Mouse (Mus musculus) limb, embryonic 14.5 days (tissue): ENCODE measurements around the gene Rad51d. TPM values are rescaled to one million over a fixed set of nuclear protein-coding genes. Genes with fewer than 3 reads are reported as not detected.

Experiments used
- ATAC-seq: fragments of 200-750 bp; cut with Nextera tagmentation; 2 replicates; pipeline ENCODE4 v1.8.0; 2017; ENCODE audit warnings: low read depth, moderate number of reproducible peaks, moderate TSS enrichment; ENCODE audit not compliant: low FRiP score
- DNase-seq: peaks from one replicate; pipeline ENCODE4 v3.0.0-alpha.2; 2015; ENCODE audit warnings: low spot score
- H3K27ac ChIP-seq: fragments of 300-500 bp; sonication (generic); replicated peaks from 2 replicates; pipeline ENCODE4 v1.5.1; 2014; ENCODE audit warnings: low read depth, mild to moderate bottlenecking, low read length, moderate library complexity, mixed read lengths
- H3K27me3 ChIP-seq: fragments of 300-500 bp; sonication (generic); 2 replicates; pipeline ENCODE4 v1.6.1; 2014; ENCODE audit warnings: low read length, mixed read lengths; ENCODE audit not compliant: control insufficient read depth, insufficient read depth
- H3K36me3 ChIP-seq: fragments of 300-500 bp; sonication (generic); 2 replicates; pipeline ENCODE4 v1.6.1; 2014; ENCODE audit warnings: mild to moderate bottlenecking, low read length, moderate library complexity, mixed read lengths; ENCODE audit not compliant: control insufficient read depth, insufficient read depth
- H3K4me1 ChIP-seq: fragments of 300-500 bp; sonication (generic); 2 replicates; pipeline ENCODE4 v1.6.1; 2014; ENCODE audit warnings: antibody characterized with exemption, low read length, mixed read lengths; ENCODE audit not compliant: control insufficient read depth, insufficient read depth
- H3K4me2 ChIP-seq: fragments of 300-500 bp; sonication (generic); replicated peaks from 2 replicates; pipeline ENCODE4 v1.6.1; 2014; ENCODE audit warnings: low read depth, mild to moderate bottlenecking, low read length, moderate library complexity; ENCODE audit not compliant: severe bottlenecking
- H3K4me3 ChIP-seq: fragments of 300-500 bp; sonication (generic); replicated peaks from 2 replicates; pipeline ENCODE4 v1.5.1; 2014; ENCODE audit warnings: low read length
- H3K9ac ChIP-seq: fragments of 300-500 bp; sonication (generic); 2 replicates; pipeline ENCODE4 v1.6.1; 2014; ENCODE audit warnings: mild to moderate bottlenecking, low read depth, low read length, moderate library complexity; ENCODE audit not compliant: severe bottlenecking
- H3K9me3 ChIP-seq: fragments of 300-500 bp; sonication (generic); 2 replicates; pipeline ENCODE4 v1.6.1; 2016; ENCODE audit warnings: low read length; ENCODE audit not compliant: control insufficient read depth
- POLR2A ChIP-seq: fragments of 200-500 bp; IDR thresholded peaks from 2 replicates; pipeline ENCODE4 v1.8.0; 2012; ENCODE audit warnings: inconsistent platforms, mild to moderate bottlenecking, moderate library complexity, borderline replicate concordance; ENCODE audit not compliant: insufficient read depth, insufficient read length; ENCODE audit errors: extremely low read depth
- WGBS: fragments of 180-500 bp; shearing (Covaris S2); extraction: QIAGEN DNeasy Blood & Tissue Kit; methylation state at CpG from one replicate; pipeline ENCODE4 v1.1.7; 2014; 5-methylcytosine and 5-hydroxymethylcytosine counted together
- polyA plus RNA-seq, 2 experiments: library from polyadenylated mRNA; depleted of rRNA in 1 of 2; stranded (reverse) in 1 of 2; unstranded in 1 of 2; fragments of >200 nt; fragmentation: Nextera tagmentation in 1 of 2; extraction: Ambion mirVana in 1 of 2; gene quantifications; 2 replicates each; pipeline versions ENCODE4 v1.2.1 to v1.2.3; 2012 to 2014

Rad51d gene
- polyA plus RNA-seq, 2 experiments = 11.5 to 12.9 TPM

GRCm38 (mm10) chr11:82914711-82915352 is 24.4 kb upstream of the Rad51d start:
- WGBS = 9% methylated on average over 16 of the region's 16 CpGs
- no peaks in the 10 kb centered on the region for H3K9me3 ChIP-seq
- H3K27ac ChIP-seq = no peak overlapping the region
- ATAC-seq (peak; percentile 36; the same call in 1 of the 2 replicates), DNase-seq (peak; percentile 78)
- H3K27me3 ChIP-seq = no peaks in the 10 kb centered on the region; the same call in 1 of the 2 replicates
- H3K4me2 ChIP-seq = peak overlapping the region; percentile 43
- no peak overlapping the region for H3K9ac ChIP-seq
- no peaks in the 10 kb centered on the region for H3K36me3 ChIP-seq
- H3K4me3 ChIP-seq = no peak overlapping the region
- TF ChIP-seq POLR2A = no peak
- no peaks in the 10 kb centered on the region for H3K4me1 ChIP-seq

GRCm38 (mm10) chr11:82910679-82911389 is 20.4 kb upstream of the Rad51d start:
- Histone ChIP-seq H3K36me3 (peaks cover 2% of the 10 kb centered on the region), H3K4me2 (no peak overlapping the region), H3K27me3 (no peaks in the 10 kb centered on the region; the same call in 1 of the 2 replicates), H3K4me3 (no peak overlapping the region; the same call in 1 of the 2 replicates), H3K4me1 (peaks cover 6% of the 10 kb centered on the region), H3K9me3 (no peaks in the 10 kb centered on the region), H3K27ac (no peak overlapping the region), H3K9ac (no peak overlapping the region)
- ATAC-seq = peak; percentile 42
- WGBS = 78% methylated on average over 11 of the region's 11 CpGs
- TF ChIP-seq POLR2A = no peak
- DNase-seq = peak; percentile 28

- TF ChIP-seq POLR2A = no peak
- 87% methylated on average over 4 of the region's 4 CpGs for WGBS
- no peak within 1 kb of the TSS for H3K27ac ChIP-seq
Measured at GRCm38 (mm10) chr11:82910250-82910649, 19.8 kb upstream of the Rad51d start, which contains the start of gene Unc45b. Gene Unc45b (plus strand): TSS chr11:82910550.

GRCm38 (mm10) chr11:82908608-82908989 is 18.2 kb upstream of the Rad51d start:
- peak overlapping the region; percentile 74 for H3K4me2 ChIP-seq
- H3K36me3 ChIP-seq = peaks cover 24% of the 10 kb centered on the region
- DNase-seq = no peak
- 68% methylated on average over 10 of the region's 10 CpGs for WGBS
- no peak for TF ChIP-seq POLR2A
- H3K9ac ChIP-seq = peak overlapping the region; percentile 81
- H3K27me3 ChIP-seq = no peaks in the 10 kb centered on the region; the same call in 1 of the 2 replicates
- ATAC-seq = no peak
- peaks cover 6% of the 10 kb centered on the region for H3K4me1 ChIP-seq
- H3K27ac ChIP-seq = no peak overlapping the region
- H3K9me3 ChIP-seq = no peaks in the 10 kb centered on the region
- peak overlapping the region; percentile 87 for H3K4me3 ChIP-seq

More at GRCm38 (mm10) chr11:82910250-82910649, 19.8 kb upstream of the Rad51d start, which contains the start of gene Unc45b:
- Histone ChIP-seq H3K36me3 (peaks cover 8% of the 10 kb centered on the region), H3K27me3 (no peaks in the 10 kb centered on the region; the same call in 1 of the 2 replicates), H3K9ac (no peak within 1 kb of the TSS), H3K4me1 (peaks cover 6% of the 10 kb centered on the region), H3K9me3 (no peaks in the 10 kb centered on the region), H3K4me2 (no peak within 1 kb of the TSS), H3K4me3 (no peak within 1 kb of the TSS; the same call in 1 of the 2 replicates)
- ATAC-seq (no peak), DNase-seq (no peak)
